Mouse (Mus musculus): ENCODE measurements around the gene Fam78b. TPM values are rescaled to one million over a fixed set of nuclear protein-coding genes. Genes with fewer than 3 reads are reported as not detected.

Gene Fam78b
- polyA plus RNA-seq, 1 experiment from 2014 or later, result 5.1 TPM

DNA sequence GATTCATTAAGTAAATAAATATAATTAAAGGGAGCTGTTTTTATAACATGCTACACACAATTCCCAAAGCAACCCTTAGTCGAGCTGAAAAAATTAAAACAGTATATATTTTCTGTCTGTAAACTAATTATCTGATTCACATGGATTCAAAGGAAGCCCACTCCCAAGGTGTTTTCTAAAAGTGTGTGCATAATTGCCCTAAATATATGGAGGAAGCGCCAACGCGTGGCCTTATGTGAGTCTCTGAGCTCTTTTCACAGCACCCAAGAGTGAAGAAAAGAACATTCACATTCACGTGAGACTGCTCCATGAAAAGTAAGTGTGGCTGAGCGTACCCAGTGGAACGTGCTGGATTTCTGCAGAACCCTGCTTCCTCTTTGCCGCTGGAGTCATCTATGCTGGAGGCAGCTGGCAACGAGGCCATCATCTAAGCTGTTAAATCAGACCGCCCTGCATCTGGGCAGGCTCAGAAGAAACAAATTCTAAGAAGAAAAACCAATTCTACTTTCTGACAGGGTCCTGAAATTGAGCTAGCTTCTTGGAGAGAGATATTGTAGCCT is 93.5 kb downstream of the Fam78b start:
- no peak overlapping the region for H3K27ac ChIP-seq (ENCODE audit: low read depth, low read length)
- 65% methylated on average over 10 of the region's 10 CpGs for WGBS
- H3K4me1 ChIP-seq (ENCODE audit: control insufficient read depth, insufficient read depth, low read depth, low read length), result no peaks in the 10 kb centered on the region
- no peaks in the 10 kb centered on the region for H3K9me3 ChIP-seq (ENCODE audit: control insufficient read depth, low read length)
- no peak overlapping the region for H3K9ac ChIP-seq (ENCODE audit: low read depth, low read length)
- no peaks in the 10 kb centered on the region for H3K27me3 ChIP-seq (replicated peaks; ENCODE audit: control insufficient read depth, insufficient read depth, low read length)
- H3K4me3 ChIP-seq (ENCODE audit: low read length), result no peak overlapping the region
- no peak overlapping the region for H3K4me2 ChIP-seq (ENCODE audit: low read length)
- no peaks in the 10 kb centered on the region for H3K36me3 ChIP-seq (ENCODE audit: control insufficient read depth, insufficient read depth, low read length)
- ATAC-seq, result peak; percentile 25; the same call in 1 of the 2 replicates

DNA sequence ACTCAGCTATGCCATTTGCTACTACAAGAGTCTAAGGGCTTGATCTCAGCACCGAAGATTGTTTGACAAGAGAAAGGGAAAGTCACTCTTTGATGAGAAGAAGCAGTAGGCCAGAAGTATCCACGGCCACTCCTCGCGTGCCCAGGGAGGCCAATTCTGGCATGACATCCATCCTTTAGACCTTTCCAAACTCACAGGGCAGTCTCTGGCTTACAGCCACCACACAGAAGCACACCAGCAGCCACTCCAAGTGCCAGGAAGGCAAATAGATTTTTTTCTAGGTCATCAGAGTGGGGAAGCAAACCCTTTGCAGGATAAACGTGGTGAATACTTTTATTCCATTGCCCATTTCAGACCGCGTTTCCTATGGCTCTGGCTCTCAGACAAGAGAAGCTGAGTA is 97.5 kb downstream of the Fam78b start:
- no peak overlapping the region for H3K4me3 ChIP-seq (ENCODE audit: low read length)
- no peaks in the 10 kb centered on the region for H3K9me3 ChIP-seq (ENCODE audit: control insufficient read depth, low read length)
- H3K9ac ChIP-seq (ENCODE audit: low read depth, low read length), result no peak overlapping the region
- no peaks in the 10 kb centered on the region for H3K36me3 ChIP-seq (ENCODE audit: control insufficient read depth, insufficient read depth, low read length)
- no peak overlapping the region for H3K4me2 ChIP-seq (ENCODE audit: low read length)
- H3K27ac ChIP-seq (ENCODE audit: low read depth, low read length), result no peak overlapping the region
- ATAC-seq, result no peak
- no peaks in the 10 kb centered on the region for H3K4me1 ChIP-seq (ENCODE audit: control insufficient read depth, insufficient read depth, low read depth, low read length)
- no peaks in the 10 kb centered on the region for H3K27me3 ChIP-seq (replicated peaks; ENCODE audit: control insufficient read depth, insufficient read depth, low read length)
- WGBS, result 66% methylated on average over 7 of the region's 7 CpGs

DNA sequence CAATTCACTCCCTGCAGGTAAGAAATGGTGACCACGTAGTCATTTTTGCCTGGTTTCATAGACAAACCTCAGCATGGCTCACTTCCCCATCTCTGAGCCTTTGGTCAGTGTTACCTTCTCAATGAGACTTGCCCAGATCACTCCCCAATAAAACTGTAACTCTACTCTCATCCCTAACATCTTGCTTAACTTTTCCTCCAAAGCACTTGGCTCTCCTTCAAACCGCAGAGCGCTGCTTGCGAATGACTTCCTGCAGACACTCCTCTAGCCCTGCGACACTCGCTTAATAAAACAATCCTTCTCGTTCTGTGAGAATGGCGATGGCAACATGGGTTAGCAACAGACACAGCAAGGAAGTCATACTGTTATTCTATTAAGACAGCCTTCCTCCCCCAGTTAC is 100.8 kb downstream of the Fam78b start:
- Histone ChIP-seq H3K36me3 (ENCODE audit: control insufficient read depth, insufficient read depth, low read length) (no peaks in the 10 kb centered on the region), H3K27me3 (replicated peaks; ENCODE audit: control insufficient read depth, insufficient read depth, low read length) (no peaks in the 10 kb centered on the region), H3K4me2 (ENCODE audit: low read length) (no peak overlapping the region), H3K9ac (ENCODE audit: low read depth, low read length) (no peak overlapping the region), H3K9me3 (ENCODE audit: control insufficient read depth, low read length) (no peaks in the 10 kb centered on the region), H3K27ac (ENCODE audit: low read depth, low read length) (no peak overlapping the region), H3K4me1 (ENCODE audit: control insufficient read depth, insufficient read depth, low read depth, low read length) (no peaks in the 10 kb centered on the region), H3K4me3 (ENCODE audit: low read length) (no peak overlapping the region)
- no peak for ATAC-seq
- 77% methylated on average over 8 of the region's 8 CpGs for WGBS

DNA sequence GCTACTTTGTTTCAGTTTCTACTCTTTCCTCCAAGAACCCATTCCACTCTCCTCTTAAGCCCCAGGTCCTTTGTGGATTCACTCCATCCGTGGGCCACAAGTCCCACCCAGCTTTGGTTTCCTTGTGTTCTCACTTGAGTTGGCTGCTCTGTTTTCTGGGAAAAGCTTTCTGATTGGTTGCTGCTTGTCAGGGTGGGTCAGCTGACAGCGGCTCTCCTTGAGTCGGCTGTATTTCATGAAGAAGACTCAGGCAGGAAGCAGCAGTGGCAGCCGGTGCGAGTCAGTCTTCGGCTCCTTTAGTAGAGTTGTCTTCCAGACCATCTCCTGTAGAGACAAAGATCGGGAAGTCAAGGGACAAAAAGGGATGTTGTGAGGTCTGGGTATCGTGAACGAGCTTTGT is 101.3 kb downstream of the Fam78b start:
- no peak overlapping the region for H3K27ac ChIP-seq (ENCODE audit: low read depth, low read length)
- no peaks in the 10 kb centered on the region for H3K9me3 ChIP-seq (ENCODE audit: control insufficient read depth, low read length)
- H3K4me1 ChIP-seq (ENCODE audit: control insufficient read depth, insufficient read depth, low read depth, low read length), result no peaks in the 10 kb centered on the region
- H3K27me3 ChIP-seq (replicated peaks; ENCODE audit: control insufficient read depth, insufficient read depth, low read length), result no peaks in the 10 kb centered on the region
- no peak for ATAC-seq
- WGBS, result 81% methylated on average over 9 of the region's 9 CpGs
- H3K36me3 ChIP-seq (ENCODE audit: control insufficient read depth, insufficient read depth, low read length), result no peaks in the 10 kb centered on the region
- H3K4me2 ChIP-seq (ENCODE audit: low read length), result no peak overlapping the region
- H3K4me3 ChIP-seq (ENCODE audit: low read length), result no peak overlapping the region
- H3K9ac ChIP-seq (ENCODE audit: low read depth, low read length), result no peak overlapping the region

DNA sequence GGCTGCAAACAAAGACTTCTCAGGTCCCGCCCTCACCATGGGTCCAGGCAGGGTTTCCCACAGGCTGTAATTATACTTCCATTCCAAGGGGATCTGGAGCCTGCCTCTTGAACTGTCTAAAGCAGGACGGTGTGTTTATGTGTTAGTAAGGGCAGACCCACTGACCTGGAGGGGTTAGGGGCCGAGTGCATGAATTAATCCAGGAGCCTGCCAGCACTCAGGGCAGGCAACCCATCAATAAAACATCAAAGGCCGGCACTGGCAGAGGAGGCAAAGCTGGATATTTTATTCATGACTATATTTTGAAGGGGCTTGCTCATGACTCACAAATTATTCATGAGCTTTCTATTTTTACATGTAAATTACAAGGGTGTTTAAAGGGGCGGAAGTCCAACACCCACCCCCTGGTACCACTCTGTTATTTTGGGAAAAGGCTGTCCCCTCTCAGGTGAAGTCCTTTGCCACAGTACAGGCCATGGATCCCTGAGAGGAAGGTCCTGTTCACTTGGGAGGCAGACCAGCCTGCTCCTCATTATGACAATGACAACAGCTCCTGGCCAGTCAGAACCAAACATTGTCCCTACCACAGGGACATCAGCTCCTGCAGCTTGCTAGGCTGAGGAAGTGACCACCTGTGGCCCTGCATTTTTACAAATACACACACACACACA is 103.9 kb downstream of the Fam78b start:
- H3K4me3 ChIP-seq (ENCODE audit: low read length), result no peak overlapping the region
- H3K27ac ChIP-seq (ENCODE audit: low read depth, low read length), result no peak overlapping the region
- no peak for ATAC-seq
- H3K27me3 ChIP-seq (replicated peaks; ENCODE audit: control insufficient read depth, insufficient read depth, low read length), result no peaks in the 10 kb centered on the region
- H3K9ac ChIP-seq (ENCODE audit: low read depth, low read length), result no peak overlapping the region
- 35% methylated on average over 5 of the region's 5 CpGs for WGBS
- H3K36me3 ChIP-seq (ENCODE audit: control insufficient read depth, insufficient read depth, low read length), result no peaks in the 10 kb centered on the region
- no peak overlapping the region for H3K4me2 ChIP-seq (ENCODE audit: low read length)
- H3K4me1 ChIP-seq (ENCODE audit: control insufficient read depth, insufficient read depth, low read depth, low read length), result no peaks in the 10 kb centered on the region
- H3K9me3 ChIP-seq (ENCODE audit: control insufficient read depth, low read length), result no peaks in the 10 kb centered on the region

DNA sequence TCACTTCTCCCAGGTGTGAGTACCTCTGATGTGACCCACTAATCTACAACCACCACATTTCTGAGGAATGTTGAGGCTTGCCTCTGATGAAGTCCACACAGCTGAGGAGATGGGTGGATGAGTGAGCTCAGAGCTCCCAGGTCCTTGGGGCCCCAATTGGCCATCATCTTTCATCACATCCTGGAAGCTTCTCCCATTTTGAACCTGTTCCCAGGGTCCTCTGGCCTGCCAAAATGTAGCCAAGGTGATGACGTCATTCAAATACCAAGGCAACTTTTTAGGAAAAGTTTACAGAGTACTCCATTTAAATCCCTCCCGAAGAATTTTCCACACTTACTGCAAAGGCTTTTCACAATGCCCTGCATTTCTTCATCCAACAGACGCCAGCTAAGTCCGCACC is 104.7 kb downstream of the Fam78b start:
- H3K9me3 ChIP-seq (ENCODE audit: control insufficient read depth, low read length), result no peaks in the 10 kb centered on the region
- H3K4me2 ChIP-seq (ENCODE audit: low read length), result no peak overlapping the region
- no peak for ATAC-seq
- WGBS, result 87% methylated on average over 4 of the region's 4 CpGs
- no peak overlapping the region for H3K27ac ChIP-seq (ENCODE audit: low read depth, low read length)
- no peaks in the 10 kb centered on the region for H3K36me3 ChIP-seq (ENCODE audit: control insufficient read depth, insufficient read depth, low read length)
- H3K9ac ChIP-seq (ENCODE audit: low read depth, low read length), result no peak overlapping the region
- H3K4me3 ChIP-seq (ENCODE audit: low read length), result no peak overlapping the region
- no peaks in the 10 kb centered on the region for H3K27me3 ChIP-seq (replicated peaks; ENCODE audit: control insufficient read depth, insufficient read depth, low read length)
- H3K4me1 ChIP-seq (ENCODE audit: control insufficient read depth, insufficient read depth, low read depth, low read length), result no peaks in the 10 kb centered on the region

DNA sequence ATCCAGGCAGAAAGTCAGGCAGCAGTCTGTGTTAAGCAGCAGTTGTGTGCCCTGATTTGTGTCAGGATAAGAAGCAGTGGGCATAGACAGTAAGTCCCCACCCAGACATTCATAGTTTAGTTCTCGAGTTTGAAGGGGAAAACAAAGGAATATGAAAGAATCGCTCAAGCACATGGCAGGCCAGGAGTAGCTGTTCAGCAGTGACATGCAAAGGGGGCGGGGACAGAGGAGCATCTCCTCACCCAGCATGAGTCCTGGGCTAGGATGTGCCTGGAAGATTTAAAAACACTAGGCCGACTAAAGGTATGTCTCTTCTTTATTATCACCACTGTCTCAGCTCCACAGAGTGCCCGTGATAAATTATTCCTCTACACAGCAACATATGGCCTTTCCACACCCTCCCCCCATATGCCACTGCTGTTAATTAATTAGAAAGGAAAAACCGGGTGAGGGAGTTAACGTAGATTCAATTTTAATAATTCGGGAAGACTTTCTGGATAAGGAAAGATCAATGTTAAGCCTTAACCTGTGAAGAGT is 107.8 kb downstream of the Fam78b start:
- 64% methylated on average over 8 of the region's 8 CpGs for WGBS

DNA sequence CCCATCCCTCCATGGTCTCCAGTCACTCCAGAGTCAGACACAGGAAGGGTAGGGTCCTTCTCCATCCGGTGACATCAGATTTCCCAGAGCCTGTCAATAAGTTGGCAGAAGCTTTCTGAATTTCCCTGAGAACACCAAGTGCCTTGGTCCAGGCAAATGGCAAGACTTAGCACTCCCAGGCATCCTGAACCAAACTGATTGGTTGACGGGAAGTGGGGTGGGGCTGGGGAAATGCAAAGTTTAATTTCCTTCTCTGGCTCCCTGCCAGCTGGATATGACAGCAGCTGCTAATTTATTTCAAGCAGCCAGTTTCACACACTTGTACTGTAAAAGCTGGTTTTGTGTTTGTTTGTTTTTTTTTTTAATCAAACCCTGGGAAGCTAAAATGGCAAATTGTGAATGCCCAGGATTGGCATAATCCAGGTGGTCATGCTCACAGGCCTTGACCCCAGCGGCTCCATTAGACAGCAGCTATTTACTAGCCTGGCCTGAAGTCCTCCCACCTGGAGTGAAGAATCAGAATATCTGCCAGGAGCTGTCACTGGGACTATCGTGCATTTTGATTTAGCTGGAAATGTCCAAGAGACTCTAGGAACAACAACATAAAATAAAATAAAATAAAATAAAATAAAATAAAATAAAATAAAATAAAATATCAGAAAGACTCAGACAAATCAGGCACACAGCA is 113.3 kb downstream of the Fam78b start:
- H3K9me3 ChIP-seq (ENCODE audit: control insufficient read depth, low read length), result no peaks in the 10 kb centered on the region
- no peaks in the 10 kb centered on the region for H3K27me3 ChIP-seq (replicated peaks; ENCODE audit: control insufficient read depth, insufficient read depth, low read length)
- no peak overlapping the region for H3K9ac ChIP-seq (ENCODE audit: low read depth, low read length)
- H3K36me3 ChIP-seq (ENCODE audit: control insufficient read depth, insufficient read depth, low read length), result no peaks in the 10 kb centered on the region
- peaks cover 8% of the 10 kb centered on the region for H3K4me1 ChIP-seq (ENCODE audit: control insufficient read depth, insufficient read depth, low read depth, low read length)
- no peak overlapping the region for H3K4me3 ChIP-seq (ENCODE audit: low read length)
- no peak overlapping the region for H3K27ac ChIP-seq (ENCODE audit: low read depth, low read length)
- 47% methylated on average over 4 of the region's 4 CpGs for WGBS
- peak; percentile 67 for ATAC-seq
- no peak overlapping the region for H3K4me2 ChIP-seq (ENCODE audit: low read length)

More for the DNA sequence above, 107.8 kb downstream of the Fam78b start:
- Histone ChIP-seq H3K9ac (ENCODE audit: low read depth, low read length) (no peak overlapping the region), H3K36me3 (ENCODE audit: control insufficient read depth, insufficient read depth, low read length) (no peaks in the 10 kb centered on the region), H3K9me3 (ENCODE audit: control insufficient read depth, low read length) (no peaks in the 10 kb centered on the region), H3K4me2 (ENCODE audit: low read length) (no peak overlapping the region), H3K4me1 (ENCODE audit: control insufficient read depth, insufficient read depth, low read depth, low read length) (no peaks in the 10 kb centered on the region), H3K4me3 (ENCODE audit: low read length) (no peak overlapping the region), H3K27me3 (replicated peaks; ENCODE audit: control insufficient read depth, insufficient read depth, low read length) (no peaks in the 10 kb centered on the region), H3K27ac (ENCODE audit: low read depth, low read length) (no peak overlapping the region)
- peak; percentile 65 for ATAC-seq

DNA sequence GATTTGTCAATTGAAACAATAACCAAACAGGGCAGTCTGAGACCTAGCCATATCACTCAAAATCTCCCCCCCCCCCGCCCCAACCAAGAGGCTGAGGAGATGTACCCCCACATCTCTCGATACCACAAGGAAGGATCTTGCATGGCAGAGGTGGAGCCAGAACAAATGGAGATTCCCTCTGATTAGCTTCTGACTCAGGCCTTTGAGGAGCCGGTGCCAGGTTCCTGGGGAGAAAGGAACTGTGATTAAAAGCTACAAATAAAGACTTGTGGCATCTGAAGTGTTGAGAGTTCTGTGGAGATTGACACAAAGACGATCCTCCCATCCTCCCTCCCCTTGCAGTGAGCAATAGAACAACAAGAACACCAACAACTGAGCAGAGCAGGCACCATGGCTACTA is 113.9 kb downstream of the Fam78b start:
- Histone ChIP-seq H3K27me3 (replicated peaks; ENCODE audit: control insufficient read depth, insufficient read depth, low read length) (no peaks in the 10 kb centered on the region), H3K4me2 (ENCODE audit: low read length) (no peak overlapping the region), H3K27ac (ENCODE audit: low read depth, low read length) (no peak overlapping the region), H3K4me3 (ENCODE audit: low read length) (no peak overlapping the region), H3K4me1 (ENCODE audit: control insufficient read depth, insufficient read depth, low read depth, low read length) (peaks cover 11% of the 10 kb centered on the region), H3K9ac (ENCODE audit: low read depth, low read length) (no peak overlapping the region), H3K9me3 (ENCODE audit: control insufficient read depth, low read length) (no peaks in the 10 kb centered on the region), H3K36me3 (ENCODE audit: control insufficient read depth, insufficient read depth, low read length) (no peaks in the 10 kb centered on the region)
- 27% methylated on average over 4 of the region's 4 CpGs for WGBS
- peak; percentile 53; the same call in 1 of the 2 replicates for ATAC-seq
